Mouse (Mus musculus): Measurements from ENCODE around the gene AU041133.

The AU041133 gene

DNA sequence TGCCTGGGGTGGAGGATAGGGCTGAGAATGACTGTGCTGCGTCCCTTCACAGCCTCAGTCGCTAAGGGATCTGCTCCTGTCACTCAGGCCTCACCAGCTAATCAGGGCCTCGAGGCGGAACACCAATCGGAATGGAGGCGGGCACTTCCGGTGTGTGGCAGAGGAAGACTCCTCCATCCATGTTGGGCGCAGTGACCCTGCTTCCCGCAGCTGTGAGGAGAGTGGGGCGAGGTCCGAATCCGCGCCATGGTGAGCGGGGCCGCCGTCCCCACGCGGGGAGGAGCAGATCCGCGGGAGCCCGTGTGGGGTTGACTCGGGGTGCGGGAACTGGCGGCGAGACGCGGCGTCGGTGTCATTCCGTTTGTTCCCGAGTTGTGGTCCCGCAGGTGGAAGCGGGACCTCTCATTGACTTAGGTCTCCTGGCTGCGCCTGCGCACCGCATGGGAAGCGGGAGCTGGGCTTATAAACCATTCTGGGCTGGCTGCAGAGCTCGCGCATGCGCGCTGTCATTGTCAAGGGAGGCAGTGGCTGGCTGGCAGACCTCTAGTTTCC lies at the start of gene AU041133:
AU041133 (plus strand) TSS at position 164 of the 552 bp plus-strand sequence.
- DNase-seq (ENCODE audit: low spot score) = peak; percentile 92

DNA sequence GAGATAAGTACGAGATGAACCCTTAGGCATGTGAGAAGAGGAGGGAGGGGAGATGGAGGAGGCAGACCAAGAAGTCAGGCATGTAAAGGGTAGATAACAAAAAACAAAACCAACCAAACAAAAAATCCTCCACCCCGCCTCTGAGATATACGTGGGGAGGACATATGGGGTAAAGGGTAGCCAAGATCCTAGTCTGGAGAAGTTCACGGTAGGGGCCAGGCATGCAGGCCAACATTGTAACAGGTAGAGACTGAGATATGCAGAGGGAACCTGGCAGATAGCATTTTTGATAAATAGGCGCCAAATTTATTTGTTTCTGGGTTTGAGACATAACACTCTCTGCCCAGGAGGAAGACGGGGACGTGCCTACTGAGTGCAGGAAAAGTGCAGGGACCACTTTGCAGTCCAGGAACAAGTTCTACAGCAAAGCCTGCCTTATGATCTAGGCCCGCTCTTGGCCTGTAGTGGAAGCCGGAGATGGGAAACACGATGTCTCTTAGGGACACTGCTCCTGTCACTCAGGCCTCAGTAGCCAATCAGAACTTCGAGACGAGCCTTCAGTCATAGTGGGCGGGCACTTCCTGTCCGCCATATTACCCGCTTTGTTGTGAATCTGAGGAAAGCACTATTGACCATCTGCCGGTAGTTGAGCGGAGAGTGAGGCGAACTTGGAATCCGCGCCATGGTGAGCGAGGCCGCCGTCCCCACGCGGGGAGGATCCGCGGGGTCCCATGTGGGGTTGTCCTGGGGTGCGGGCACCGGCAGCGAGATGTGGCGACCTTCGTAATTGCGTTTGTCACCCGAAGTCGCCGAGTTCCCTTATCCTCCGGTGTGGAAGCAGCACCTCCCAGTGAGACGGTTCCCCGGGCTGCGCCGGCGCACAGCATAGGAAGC lies 44.8 kb upstream of the AU041133 start, which contains the start of gene BC024063:
BC024063 (plus strand) TSS at position 626 of the 894 bp plus-strand sequence.
- DNase-seq (ENCODE audit: low spot score) = peak; percentile 87

DNA sequence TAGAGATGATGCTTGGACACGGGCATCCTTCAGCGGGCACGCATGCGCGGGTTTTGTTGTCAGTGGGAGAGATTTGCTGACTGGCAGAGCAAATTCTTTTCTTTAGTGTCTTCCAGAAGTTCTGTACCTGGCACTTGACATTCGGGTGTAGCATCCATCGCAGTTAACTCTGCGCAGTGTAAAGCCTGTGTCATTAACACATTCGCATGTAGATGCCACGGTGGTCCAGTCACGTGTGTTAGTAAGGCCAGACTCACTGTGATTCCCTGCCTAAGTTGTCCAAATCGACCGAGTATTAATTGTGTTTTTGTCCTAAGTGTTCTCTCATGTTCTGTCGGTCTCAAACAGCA lies 44.2 kb upstream of the AU041133 start:
- DNase-seq (ENCODE audit: low spot score) = peak; percentile 13

DNA sequence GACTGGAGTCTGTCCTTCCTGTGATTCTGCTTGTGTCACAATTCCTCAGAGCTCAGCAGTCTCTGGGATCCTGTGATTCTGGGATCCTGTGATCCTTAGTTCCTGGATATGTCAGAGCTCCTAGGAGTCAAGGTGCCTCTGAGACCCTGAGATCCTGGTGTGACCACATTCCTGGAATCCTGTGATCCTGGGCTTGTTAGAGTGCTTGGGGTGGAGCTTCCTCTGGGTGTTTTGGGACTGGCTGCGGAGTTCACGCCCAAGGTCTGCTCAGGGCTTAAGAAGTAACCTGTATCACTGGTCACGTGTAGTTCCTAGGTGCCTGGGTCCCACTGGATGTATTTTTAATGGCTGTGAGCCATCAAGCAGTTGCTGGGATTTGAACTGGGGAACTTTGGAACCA lies 10.6 kb upstream of the AU041133 start:
- DNase-seq (ENCODE audit: low spot score) = no peak

DNA sequence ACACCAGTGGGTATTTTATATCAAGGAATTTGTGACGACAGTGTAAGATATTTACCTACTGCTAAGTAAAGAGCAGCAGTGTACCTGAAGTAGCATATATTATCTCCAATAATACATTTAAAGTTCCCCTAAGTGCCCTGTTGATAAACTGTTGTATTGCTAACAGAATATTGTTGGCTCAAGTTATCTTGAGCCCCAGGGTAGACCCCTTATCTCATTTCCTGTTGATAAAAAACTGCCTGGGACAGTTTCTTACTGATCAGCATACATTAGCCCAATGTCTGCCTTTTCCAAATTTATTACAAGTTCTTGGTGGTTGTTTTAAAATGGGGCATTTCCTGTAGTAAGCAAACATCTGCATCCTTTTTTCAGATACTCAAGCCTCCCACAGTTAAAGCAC lies 17.5 kb downstream of the AU041133 start:
- no peak for DNase-seq (ENCODE audit: low spot score)

DNA sequence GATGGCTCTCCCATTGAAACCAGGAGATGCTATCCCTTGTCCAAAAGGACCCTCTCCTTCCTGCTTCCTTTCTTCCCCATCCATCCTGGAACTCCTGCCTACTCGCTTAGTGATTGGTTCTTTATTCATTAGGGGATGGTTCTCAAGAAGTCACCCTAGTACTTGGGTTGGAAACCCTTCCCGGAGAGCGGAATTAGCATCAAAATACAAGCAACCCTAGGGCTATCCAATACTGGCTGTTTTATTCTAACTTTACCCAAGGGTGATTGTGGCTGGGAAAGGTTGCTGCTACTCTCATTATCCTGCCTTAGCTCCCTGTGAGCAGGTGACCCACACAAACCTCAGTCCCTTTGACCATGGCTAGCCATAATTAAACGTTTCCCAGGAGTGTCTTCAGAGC lies 19.8 kb downstream of the AU041133 start:
- DNase-seq (ENCODE audit: low spot score) = no peak

DNA sequence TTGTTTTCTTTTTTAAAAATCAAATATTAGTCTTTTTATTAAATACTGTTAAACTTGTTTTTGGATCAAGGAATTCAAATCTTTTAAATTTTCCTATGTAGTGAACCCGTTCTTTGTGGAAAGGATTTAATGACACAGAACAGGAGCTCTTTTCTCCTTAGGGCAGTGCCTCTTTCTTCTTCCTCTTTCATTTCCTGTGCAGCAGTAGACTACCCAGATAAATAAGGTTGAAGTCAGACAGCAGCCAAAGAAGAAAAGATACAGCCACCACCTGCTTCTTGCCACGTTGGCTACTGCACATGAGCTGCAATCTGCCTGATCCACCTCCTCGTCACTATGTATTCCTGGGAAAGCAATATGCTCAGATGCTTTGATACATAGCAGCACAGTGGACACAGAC lies 40.0 kb downstream of the AU041133 start:
- no peak for DNase-seq (ENCODE audit: low spot score)

DNA sequence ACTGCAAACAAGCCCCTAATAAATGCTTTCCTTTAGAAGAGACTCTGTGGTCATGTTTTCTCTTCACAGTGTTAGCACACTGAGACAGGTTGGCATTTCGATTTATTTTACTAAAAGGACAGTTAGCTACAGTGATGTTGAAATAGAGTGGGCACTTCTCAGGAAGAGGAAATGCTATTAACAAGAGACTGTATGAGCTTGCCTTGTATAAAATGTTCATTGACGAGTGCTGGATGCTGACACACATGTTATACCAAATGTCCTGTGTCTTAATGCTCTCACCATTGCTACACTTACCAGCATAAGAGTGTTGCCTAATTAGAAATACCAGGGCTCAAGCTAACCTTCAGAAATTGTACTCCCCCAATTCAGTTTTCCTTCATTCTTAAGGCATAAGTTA lies 42.0 kb downstream of the AU041133 start:
- DNase-seq (ENCODE audit: low spot score) = no peak

DNA sequence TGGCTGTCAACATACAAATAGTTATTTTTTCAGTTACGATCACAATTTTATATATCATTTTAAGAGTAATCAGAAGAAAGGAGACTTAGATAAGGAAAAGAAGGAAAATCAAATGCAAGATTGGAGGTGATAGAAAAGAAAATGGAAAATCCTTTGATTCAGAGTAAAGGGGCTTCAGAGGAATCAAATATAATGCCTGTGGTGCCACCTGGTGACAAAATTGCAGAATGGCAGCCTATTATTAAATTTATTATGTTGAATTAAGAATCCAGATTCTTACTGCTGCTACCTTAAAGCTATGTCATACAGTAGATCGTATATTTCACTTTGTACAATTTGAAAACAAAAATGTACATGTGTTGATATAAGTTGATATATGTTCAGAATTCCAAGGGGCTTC lies 43.0 kb downstream of the AU041133 start:
- DNase-seq (ENCODE audit: low spot score) = peak; percentile 56

DNA sequence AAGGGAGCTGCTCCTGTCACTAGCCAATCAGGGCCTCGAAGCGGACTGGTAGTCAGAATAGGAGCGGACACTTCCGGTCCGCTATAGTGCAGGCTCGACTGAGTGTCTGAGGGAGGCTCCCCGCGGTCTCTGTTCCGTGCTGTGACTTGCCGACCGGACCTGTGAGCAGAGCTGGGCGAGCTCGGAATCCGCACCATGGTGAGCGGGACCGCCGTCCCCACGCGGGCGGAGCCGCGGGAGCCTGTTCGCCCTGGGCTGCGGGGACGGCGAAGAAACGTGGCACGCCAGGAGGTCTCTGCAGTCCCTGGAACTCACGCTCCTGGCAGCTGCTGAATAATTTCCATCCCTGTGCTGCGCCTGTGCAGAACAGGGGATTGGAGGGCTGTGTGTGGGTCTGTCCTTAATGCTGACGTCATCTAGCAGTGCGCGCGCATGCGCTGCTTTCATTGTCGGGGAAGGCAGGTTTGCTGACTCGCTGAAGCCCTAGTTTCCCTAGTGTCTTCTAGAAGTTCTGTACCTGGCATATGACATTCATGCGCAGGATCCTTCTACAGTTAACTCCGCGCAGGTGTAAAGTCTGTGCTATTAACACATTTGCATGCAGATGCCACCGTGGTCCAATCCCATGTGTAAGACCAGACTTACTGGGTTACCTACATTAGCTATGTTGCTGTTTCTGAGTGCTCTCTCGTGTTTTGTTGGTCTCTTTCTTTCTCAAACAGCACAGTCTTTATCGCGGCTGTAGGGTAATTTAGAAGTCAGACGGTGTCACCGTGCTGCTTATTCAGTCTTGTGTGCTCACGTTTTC lies 50.6 kb downstream of the AU041133 start:
- peak; percentile 94 for DNase-seq (ENCODE audit: low spot score)
